Mouse (Mus musculus) B cell, adult 2 months (primary cell): ENCODE data around the gene Jazf1.

Experiments
- DNase-seq, 2 experiments: peaks; one replicate each; pipeline ENCODE4 v3.0.0; 2022

Gene Jazf1

DNA sequence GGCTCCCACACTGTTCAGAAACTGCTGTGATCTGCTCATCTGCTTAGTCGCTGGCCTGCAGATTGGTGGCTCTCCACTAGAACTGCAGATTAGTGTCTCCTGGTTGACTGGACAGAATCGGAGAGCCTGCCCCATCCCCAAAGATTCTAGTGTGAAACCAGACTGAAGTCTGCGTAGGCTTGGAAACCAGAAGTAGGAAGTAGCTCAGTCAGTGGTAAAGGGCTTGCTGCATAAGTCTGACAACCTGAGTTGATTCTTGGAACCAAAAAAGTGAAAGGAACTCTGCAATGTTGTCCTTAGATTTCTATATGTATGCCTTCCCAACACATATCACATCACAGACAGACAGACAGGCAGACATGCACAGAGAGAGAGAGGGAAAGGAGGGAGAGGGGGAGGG is 163.3 kb downstream of the Jazf1 start:
- no peak for DNase-seq

- no peak for DNase-seq
Observed at GRCm38 (mm10) chr6:52903226-52903960, 165.0 kb downstream of the Jazf1 start.

GRCm38 (mm10) chr6:52899574-52900245 is 168.7 kb downstream of the Jazf1 start:
- no peak for DNase-seq

GRCm38 (mm10) chr6:52895075-52895474 is 173.4 kb downstream of the Jazf1 start:
- no peak for DNase-seq

DNA sequence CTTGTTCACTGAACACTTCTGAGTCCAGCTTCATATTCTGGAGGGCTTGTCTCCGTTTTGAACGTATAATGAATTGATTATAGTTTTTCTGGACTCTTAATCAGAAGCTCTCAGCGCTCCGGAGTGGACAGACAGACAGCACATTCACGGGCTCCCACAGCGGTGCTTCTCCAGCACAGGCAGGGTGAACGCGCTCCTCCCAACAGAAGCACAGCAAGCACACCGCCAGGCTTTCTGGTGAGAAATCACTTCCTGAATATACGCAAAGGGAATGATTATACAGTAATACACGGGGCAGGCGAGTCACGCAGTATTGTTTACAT is 174.0 kb downstream of the Jazf1 start:
- DNase-seq = no peak

DNA sequence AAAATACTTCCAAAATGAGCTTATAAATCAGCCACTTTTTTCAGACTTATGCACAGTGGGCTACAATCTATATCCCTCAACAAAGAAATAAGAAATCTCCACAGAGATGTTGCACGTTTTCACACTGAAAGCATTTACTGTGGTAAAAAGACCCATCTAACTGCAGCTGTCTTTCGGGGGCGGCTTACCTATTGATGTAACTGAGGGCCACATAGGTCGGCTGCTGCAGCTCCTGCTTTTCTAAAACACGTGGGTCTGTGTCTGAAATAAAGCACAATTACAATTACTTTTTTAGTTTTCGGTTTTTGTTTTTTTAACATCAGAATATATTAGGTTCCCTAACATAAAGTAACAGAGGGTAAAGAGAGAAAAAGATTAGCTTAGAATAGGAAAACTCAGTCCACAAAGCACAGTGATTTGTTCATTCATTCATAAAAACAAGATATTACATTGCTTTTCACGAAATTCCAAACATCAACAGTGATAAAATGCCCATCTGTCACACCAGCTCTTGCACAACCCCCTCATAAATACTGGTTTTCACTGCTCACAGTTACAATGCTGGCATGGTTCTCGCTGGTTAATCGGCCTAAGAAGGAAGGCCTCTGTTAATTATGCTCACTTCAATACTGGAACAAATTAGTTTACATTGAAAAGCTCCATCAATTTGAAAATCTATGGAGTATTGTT is 174.5 kb downstream of the Jazf1 start:
- DNase-seq = no peak

GRCm38 (mm10) chr6:52892978-52893377 is 175.5 kb downstream of the Jazf1 start:
- no peak for DNase-seq

- no peak for DNase-seq
Observed at GRCm38 (mm10) chr6:52887541-52888203, 180.8 kb downstream of the Jazf1 start.

GRCm38 (mm10) chr6:52883773-52884172 is 184.7 kb downstream of the Jazf1 start:
- no peak for DNase-seq

- no peak for DNase-seq
Observed at GRCm38 (mm10) chr6:52877176-52877575, 191.3 kb downstream of the Jazf1 start.

DNA sequence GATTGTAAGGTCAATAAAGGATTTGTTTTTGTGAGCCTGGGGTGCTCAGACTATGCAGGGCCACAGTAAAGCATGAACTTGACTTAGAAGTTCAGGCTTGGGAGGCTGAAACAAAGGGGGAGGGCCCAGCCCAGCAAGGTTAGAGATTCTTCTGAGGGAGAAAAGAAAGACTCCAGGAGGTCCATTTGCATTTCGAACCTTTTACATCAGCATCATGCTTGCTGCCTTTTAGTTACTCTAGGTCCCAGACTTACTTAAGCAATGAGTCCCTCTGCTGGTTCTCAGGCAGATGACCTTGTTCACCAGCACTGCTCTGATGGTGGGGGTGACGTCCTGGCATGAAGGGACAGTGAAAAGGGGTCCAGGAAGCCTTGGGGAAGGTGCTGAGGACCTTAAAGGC is 197.1 kb downstream of the Jazf1 start:
- DNase-seq = no peak

DNA sequence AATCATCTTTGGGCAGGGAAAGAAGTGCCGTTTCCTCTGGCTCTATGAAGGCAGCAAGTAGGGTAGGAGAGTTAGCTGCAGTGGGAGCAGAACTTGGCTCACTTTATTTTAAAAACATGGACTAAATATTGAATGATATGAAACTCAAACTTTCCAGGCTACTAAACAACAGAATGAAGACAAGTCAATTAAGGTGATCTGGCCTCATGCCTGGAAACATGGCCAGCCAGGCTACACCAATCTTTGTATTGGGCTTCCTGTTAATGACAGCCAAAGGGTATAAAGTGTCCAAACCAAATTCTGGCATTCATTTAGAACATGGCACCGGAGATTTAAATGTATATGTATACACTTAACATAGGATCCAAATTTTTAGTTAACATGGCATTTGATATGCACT is 199.2 kb downstream of the Jazf1 start:
- DNase-seq = no peak

DNA sequence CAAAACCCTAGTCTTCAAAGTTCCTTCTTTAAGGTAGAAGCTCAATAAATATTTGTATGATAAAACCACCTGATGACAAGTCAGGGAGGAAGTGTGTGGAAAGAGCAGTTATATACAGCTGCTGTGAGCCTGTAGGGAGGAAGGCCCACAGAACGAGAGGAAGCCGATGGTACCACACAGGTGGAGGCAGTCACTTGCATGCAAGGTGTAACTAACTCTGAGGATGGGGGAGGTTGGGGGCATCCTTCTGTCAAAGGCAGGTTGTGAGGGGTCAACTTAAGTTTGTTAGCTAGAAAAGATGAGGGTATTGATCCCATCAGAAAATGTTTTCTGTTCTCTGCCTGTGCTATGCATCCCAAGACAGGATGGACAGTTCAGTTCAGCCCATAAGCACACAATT is 200.1 kb downstream of the Jazf1 start:
- DNase-seq = no peak

GRCm38 (mm10) chr6:52861928-52862327 is 206.5 kb downstream of the Jazf1 start:
- no peak for DNase-seq

DNA sequence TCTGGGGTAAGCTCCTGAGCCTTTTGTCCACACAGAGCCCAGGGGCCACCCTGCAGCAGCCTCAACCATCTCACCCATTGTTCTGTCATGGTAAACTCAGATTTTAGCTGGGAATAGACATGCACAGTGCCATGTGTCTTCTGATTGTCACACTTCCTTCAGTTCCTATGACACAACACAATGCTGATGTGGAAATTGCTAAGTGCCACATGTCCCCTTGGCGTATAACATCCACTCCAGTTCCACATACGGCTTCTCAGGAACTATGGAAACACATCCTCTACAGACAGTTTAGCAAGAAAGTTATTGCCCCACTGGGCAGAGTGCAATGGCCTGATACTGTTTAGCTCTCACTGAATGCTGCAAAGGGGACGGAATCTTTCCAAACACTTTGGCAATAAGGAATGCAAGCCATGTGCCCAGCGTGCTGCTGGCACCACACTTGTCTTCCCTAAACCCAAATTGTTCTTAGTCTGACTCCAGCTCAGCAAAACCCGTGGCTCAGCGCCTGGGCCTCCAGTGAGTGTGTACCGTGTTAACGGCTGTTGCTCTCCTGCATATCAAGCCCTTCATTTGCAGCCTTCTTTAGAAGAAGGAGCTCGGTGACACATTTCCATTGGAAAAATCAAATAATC is 207.1 kb downstream of the Jazf1 start:
- no peak for DNase-seq

- DNase-seq = no peak
Observed at GRCm38 (mm10) chr6:52860713-52861112, 207.7 kb downstream of the Jazf1 start.

- no peak for DNase-seq
Observed at GRCm38 (mm10) chr6:52858911-52859431, 209.5 kb downstream of the Jazf1 start.

DNA sequence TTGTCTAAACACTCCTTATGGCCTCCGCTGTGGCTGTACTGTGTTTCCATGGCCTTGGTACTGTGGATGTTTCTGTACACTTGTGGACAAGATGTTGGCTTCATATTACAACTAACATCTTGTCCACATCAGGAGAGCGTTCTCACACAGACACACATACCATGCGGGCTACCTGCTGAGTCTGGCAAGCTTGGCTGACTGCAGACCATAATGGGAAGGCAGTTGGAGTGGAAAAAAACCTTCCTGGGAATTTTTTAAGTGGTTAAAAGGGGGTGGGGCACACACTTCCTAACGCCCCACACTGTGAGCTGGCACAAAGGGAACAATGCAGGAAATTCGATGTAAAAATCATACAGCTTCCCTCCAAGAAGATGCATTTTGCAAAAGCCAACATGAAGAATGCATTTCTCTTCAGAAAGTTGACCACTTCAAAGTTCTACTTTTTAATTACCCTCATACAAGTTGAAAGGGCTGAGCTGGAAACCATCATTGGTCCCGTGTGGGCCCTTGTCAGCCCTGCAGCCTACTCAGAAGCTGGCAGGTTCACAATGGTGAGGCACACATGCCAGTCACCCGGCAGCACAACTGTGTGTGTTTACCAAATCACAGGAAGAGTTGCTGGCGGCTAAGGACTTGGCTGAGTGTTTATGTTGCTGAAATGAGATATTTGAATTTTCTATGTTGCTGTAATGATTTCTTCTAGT is 215.9 kb downstream of the Jazf1 start:
- DNase-seq = no peak

DNA sequence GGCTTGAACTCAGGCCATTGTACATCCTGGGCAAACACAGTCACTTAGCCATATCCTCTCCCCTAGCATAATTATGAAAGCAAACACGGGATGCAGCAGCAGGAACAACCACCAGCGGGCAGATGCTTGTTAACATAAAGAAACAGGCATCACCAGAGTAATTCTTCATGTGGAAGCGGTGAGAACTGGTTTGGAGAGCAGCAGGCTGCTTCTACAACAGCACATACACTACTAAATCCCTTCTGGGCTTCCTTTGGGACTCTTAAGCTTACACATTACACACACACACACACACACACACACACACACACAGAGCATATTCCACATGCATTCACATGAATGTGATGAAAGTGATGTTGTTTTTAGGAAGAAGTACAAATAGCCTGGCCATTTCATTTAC is 216.5 kb downstream of the Jazf1 start:
- no peak for DNase-seq

DNA sequence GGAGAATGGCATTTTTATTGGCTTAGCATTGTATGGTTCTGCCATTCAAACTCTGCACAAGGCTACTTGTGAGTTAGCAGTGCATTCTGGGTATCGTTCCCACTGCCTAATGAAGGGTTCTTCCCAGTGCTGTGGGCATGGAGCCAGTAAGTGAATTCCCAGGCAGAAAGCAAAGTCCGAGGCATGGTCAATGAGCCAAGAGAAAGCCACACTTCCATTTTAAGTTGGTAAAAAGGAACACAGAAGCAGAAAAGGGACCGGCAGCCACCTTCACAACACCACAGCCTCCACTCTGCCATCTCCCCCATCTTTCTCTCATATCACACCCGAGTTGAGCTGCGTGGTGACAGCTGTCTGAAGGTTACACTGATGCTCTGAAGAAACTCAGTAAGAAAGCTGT is 217.4 kb downstream of the Jazf1 start:
- no peak for DNase-seq

- DNase-seq = no peak
Observed at GRCm38 (mm10) chr6:52848199-52848598, 220.2 kb downstream of the Jazf1 start.

DNA sequence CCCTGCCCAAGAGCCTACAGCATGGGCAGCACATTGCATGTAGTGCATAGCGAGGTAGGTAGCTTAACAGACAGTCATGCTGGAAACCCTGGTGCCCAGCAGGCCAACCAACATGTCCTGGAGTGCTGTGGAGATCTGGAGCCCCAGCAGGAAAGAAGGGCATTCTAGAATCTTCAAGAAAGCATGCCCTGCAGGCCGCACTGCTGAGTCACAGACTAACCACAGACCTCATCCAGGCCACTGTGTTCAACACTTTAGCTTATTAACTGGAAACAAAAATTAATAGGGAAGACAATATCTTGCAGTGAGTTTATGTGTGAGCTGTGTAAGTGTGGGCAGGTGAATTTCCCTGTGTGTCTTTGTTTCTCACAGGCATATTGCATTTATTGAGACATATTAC is 222.1 kb downstream of the Jazf1 start:
- DNase-seq = no peak
